Mouse (Mus musculus) c-Kit-negative CD71-positive TER-119-positive erythroid progenitor cells, embryonic 14.5 days (primary cell): ENCODE results near the gene Gm7361.
"Not testable (repeated sequence)": the region's sequence is repeated elsewhere in the genome, so short reads cannot be mapped to it uniquely, and the experiment has no call there.

Experiments used
- DNase-seq: peaks from one replicate; pipeline ENCODE4 v3.0.0-alpha.2; 2013; ENCODE audit warnings: low read depth, low spot score

The Gm7361 gene

DNA sequence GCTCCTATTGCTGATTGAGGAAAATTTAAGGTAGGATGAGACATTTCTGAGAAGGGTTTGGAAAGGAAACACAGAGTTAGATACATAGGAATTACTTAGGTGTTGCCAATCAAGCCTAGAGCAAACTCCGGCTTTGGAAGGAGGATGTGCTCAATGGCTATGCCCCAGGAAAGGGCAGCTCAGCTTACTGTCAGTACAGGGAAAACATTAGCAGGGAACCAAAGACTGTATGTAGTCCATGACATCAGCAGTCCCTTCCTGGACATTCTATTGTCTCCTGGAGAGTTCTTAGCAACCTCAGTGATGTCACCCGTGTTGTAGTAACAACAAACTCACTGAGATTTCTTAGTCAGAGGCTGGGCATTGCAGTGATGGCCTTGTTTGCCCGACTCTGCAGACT lies at the start of gene Gm7361:
Gene Gm7361 (plus strand): TSS at position 301 of the 400 bp plus-strand sequence.
- DNase-seq: not testable (repeated sequence)

DNA sequence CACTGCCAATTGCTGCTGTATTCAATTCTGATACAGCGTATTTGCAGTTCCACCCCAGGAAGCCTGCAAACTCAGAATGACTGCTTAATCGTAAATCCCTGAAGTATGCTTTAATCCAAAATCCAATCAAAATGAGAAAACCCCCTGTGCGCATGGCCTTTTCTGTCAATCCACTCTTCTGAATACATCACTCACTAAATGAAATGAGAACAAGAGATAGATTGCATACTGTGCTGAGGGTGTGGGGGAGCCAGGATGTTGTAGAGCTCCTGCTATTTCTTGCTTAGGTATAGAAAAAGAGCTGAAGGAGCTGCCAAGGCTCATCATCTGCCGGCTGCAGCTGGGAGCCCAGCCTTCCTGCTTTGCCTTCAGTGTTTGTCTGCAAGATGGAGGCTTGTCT lies 46.5 kb upstream of the Gm7361 start:
- DNase-seq: no peak

DNA sequence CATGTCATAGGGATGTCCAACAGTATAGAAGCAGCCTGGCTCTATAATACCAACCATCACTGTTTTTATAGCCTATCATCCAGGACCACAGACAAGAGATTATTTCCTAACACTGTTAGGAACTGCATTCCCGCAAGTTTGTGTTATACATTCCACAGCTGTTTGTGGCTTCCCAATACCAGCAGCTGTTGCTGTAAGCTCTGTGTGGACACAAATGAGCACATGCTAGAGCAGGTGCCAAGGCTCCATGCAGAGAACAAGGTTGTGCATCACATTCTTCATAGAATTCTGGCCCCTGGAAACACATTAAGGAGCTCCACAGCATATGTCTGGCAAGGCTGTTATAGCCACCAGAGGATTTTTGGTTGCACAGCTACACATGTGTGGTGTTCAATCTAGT lies 35.4 kb upstream of the Gm7361 start:
- DNase-seq: no peak

DNA sequence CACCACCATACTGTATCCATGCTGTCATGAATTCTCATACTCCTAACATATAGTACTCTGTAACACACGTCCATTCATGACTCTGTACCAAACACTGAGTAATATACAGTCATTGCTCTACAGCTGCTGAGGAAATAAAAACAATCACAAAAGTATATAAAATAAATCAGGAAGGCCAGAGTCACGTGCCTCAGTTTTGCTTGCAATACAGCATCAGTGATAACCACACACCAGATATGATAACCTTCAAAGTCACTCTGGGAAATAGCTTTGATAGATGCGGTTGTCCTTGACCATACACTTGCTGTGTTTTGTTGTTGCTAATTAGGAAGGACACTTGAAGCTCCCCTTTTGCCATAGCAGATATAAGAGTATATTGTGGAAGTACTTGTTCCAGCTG lies 9.2 kb downstream of the Gm7361 start:
- not testable (repeated sequence) for DNase-seq

DNA sequence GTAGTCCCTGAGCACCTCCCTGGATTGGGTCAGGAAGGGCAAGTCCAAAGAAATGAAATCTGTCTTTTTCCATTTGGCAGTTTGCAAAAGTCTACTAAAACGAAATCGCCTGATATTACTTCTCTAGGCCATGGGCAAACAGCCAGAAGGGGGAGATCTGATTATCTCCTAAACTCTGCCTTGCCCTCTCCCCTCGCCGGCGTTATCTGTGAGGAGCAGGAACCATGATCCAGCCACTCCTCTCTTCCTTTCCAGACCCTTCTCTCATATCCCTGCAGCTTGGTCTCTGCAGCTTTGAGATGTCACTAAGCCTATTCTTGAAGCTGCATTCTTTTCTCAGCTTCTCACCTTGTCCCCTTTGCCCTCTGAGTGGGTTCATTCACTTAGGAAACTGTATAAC lies 22.9 kb downstream of the Gm7361 start:
- DNase-seq: no peak

DNA sequence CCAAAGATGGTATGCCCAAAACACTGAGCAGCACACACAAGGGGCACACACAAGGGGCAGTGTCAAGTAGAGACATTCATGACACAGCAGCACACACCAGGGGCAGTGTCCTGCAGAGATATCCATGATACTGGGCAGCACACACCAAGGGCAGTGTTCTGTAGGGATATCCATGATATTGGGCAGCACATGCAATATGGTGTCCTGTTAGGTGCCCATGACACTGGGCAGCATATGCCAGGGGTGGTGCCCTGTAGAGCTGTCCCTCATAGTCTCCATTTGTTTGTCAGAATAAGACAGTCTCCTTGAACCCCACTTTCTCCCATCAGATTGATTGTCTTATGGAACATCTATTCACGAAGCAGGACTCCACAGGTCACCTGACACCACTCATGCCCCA lies 24.2 kb downstream of the Gm7361 start:
- no peak for DNase-seq

DNA sequence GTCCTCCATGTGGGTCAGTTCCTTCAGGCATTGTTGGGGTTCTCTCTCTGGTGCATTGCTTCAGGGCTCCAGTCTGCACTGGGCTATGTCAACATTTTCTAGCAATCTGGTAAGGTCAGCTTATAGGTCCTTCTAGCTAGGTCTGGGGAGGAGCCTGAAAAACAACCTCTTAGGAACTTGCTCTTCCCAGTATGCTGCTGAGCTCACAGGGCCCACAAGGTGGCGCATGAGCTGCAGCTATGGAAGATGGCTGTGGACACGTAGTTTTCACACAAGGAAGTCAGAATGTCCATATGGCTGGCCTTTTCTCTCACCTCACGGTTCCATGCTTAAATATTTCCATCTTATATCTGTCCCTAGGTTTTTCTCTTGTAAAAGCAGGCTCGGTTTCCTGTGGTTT lies 24.8 kb downstream of the Gm7361 start:
- no peak for DNase-seq

DNA sequence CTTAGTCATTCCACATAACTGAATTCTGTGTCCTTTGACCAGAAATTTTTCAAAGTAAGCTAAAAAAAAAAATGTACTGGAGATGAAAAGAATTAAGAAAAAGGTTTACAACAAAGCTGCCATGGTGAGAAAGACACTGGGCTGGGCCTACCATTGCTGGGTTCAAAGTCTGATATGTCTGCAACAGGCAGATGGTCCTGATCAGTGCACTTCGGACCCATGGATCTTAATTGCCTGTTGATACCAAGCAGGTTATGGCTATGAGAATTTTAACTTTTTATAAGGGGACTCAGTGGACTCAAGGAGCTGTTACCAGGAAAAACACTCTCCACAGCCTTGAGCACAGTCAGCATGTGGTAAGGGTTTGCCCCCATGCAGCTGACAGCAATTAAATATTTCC lies 25.9 kb downstream of the Gm7361 start:
- no peak for DNase-seq

DNA sequence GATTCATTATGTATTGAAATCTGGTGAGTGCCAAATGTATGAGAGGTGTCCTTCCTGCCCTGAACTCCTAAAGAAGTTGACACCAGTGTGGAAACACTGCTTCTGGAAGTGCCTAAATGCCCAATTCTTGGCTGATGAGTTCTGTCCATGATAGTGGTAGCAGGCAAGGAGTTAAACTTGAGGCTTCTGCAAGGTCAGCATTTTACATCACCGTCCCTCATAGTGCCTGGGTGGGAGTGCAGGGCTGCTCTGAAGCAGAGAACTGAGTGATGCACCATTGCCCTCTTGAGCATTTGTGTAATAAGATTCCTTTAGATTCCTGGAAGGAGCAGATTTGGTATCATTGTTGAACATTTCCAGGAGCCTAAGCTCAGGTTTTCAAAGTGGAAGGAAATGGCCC lies 34.1 kb downstream of the Gm7361 start:
- no peak for DNase-seq

DNA sequence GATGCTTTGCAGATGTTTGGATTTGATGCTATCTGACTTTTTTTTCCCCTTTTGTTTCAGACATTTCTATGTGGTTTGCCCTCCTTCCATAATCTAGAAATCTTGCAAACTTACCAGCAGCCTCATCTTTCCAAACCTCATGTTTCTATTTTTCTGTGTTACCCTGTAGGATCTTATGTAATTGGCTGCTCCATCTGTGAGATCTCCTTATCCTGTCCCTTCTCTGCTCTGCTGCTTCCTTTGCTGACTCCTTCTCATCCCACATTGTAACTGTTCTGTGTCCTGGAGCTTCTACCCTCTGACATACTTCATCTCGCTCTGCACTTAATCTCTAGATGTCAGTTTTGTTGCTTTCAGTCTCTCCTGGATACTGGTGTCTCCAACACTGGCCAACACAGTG lies 35.8 kb downstream of the Gm7361 start:
- DNase-seq: no peak
